Mouse (Mus musculus): ENCODE data around the gene Oit3. TPM values are rescaled to one million over a fixed set of nuclear protein-coding genes. Genes with fewer than 3 reads are reported as not detected.

Gene Oit3
- polyA plus RNA-seq, 1 experiment from 2014 or later: 26.8 TPM

- Histone ChIP-seq H3K9me3 (ENCODE audit: low read length) (no peaks in the 10 kb centered on the region), H3K4me1 (ENCODE audit: insufficient read depth) (peaks cover 8% of the 10 kb centered on the region; the same call in 1 of the 2 replicates), H3K4me3 (ENCODE audit: low read depth, low read length) (no peak overlapping the region), H3K27ac (ENCODE audit: low read depth) (no peak overlapping the region), H3K9ac (replicated peaks) (no peak overlapping the region), H3K36me3 (replicated peaks; ENCODE audit: insufficient read depth, low read length) (peaks cover under 1% of the 10 kb centered on the region), H3K27me3 (ENCODE audit: insufficient read depth, low read length) (no peaks in the 10 kb centered on the region), H3K4me2 (ENCODE audit: low read depth, low read length) (no peak overlapping the region)
- DNase-seq (no peak), ATAC-seq (no peak)
- 78% methylated on average over 4 of the region's 4 CpGs for WGBS (ENCODE audit: insufficient replicate concordance)
- TF ChIP-seq CTCF (IDR thresholded peaks at IDR 0.05; ENCODE audit: low read depth) (no peak), EP300 (IDR thresholded peaks at IDR 0.05; ENCODE audit: low read depth) (no peak)
Observed at GRCm38 (mm10) chr10:59426371-59426770, 15.2 kb downstream of the Oit3 start.

- WGBS (ENCODE audit: insufficient replicate concordance): 82% methylated on average over 7 of the region's 7 CpGs
- Histone ChIP-seq H3K27ac (ENCODE audit: low read depth) (no peak overlapping the region), H3K9ac (replicated peaks) (no peak overlapping the region), H3K4me1 (ENCODE audit: insufficient read depth) (0 out of 2 replicates have a peak, but pooled peaks cover 5% of the 10 kb centered on the region), H3K9me3 (ENCODE audit: low read length) (no peaks in the 10 kb centered on the region), H3K4me3 (ENCODE audit: low read depth, low read length) (no peak overlapping the region), H3K36me3 (replicated peaks; ENCODE audit: insufficient read depth, low read length) (peaks cover 4% of the 10 kb centered on the region), H3K4me2 (ENCODE audit: low read depth, low read length) (no peak overlapping the region), H3K27me3 (ENCODE audit: insufficient read depth, low read length) (no peaks in the 10 kb centered on the region)
- TF ChIP-seq EP300 (IDR thresholded peaks at IDR 0.05; ENCODE audit: low read depth) (no peak), CTCF (IDR thresholded peaks at IDR 0.05; ENCODE audit: low read depth) (no peak)
- DNase-seq: no peak
- ATAC-seq: no peak
Observed at GRCm38 (mm10) chr10:59425369-59425768, 16.2 kb downstream of the Oit3 start.

DNA sequence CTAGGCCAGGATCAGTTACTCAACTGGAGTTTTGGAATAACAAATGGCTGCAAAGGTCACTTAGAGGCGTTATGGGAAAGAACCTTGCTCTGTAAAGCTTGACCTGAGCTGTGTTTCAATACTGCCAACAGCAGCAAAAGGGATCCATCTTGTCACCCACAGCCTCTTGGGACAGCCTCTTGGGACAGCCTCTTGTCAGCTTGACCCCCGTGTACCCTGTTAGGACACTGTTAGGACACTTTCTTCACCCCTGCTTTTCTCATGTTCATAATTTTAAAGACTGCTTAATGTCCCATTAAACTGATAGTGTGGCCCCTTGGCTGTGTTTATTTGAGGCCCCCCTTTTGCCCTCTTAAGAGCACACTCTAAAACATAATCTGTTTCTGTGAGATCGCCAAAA lies 17.1 kb downstream of the Oit3 start:
- Histone ChIP-seq H3K4me3 (ENCODE audit: low read depth, low read length) (no peak overlapping the region), H3K27ac (ENCODE audit: low read depth) (no peak overlapping the region), H3K4me1 (ENCODE audit: insufficient read depth) (0 out of 2 replicates have a peak, but pooled peaks cover 5% of the 10 kb centered on the region), H3K27me3 (ENCODE audit: insufficient read depth, low read length) (no peaks in the 10 kb centered on the region), H3K9me3 (ENCODE audit: low read length) (no peaks in the 10 kb centered on the region), H3K4me2 (ENCODE audit: low read depth, low read length) (no peak overlapping the region), H3K9ac (replicated peaks) (no peak overlapping the region), H3K36me3 (replicated peaks; ENCODE audit: insufficient read depth, low read length) (peaks cover 7% of the 10 kb centered on the region)
- TF ChIP-seq CTCF (IDR thresholded peaks at IDR 0.05; ENCODE audit: low read depth) (no peak), EP300 (IDR thresholded peaks at IDR 0.05; ENCODE audit: low read depth) (no peak)
- 65% methylated on average over 3 of the region's 3 CpGs for WGBS (ENCODE audit: insufficient replicate concordance)
- no peak for ATAC-seq
- DNase-seq: no peak

GRCm38 (mm10) chr10:59419516-59419915 lies 22.1 kb downstream of the Oit3 start:
- ATAC-seq (no peak), DNase-seq (no peak)
- Histone ChIP-seq H3K27ac (ENCODE audit: low read depth) (no peak overlapping the region), H3K9ac (replicated peaks) (no peak overlapping the region), H3K4me3 (ENCODE audit: low read depth, low read length) (no peak overlapping the region), H3K27me3 (ENCODE audit: insufficient read depth, low read length) (no peaks in the 10 kb centered on the region), H3K4me2 (ENCODE audit: low read depth, low read length) (no peak overlapping the region), H3K36me3 (replicated peaks; ENCODE audit: insufficient read depth, low read length) (peaks cover 7% of the 10 kb centered on the region), H3K9me3 (ENCODE audit: low read length) (no peaks in the 10 kb centered on the region), H3K4me1 (ENCODE audit: insufficient read depth) (0 out of 2 replicates have a peak, but pooled peaks cover 5% of the 10 kb centered on the region)
- TF ChIP-seq CTCF (IDR thresholded peaks at IDR 0.05; ENCODE audit: low read depth): no peak
- TF ChIP-seq EP300 (IDR thresholded peaks at IDR 0.05; ENCODE audit: low read depth): no peak
- WGBS (ENCODE audit: insufficient replicate concordance): 61% methylated on average over 4 of the region's 4 CpGs

- TF ChIP-seq CTCF (IDR thresholded peaks at IDR 0.05; ENCODE audit: low read depth) (no peak), EP300 (IDR thresholded peaks at IDR 0.05; ENCODE audit: low read depth) (no peak)
- 76% methylated on average over 3 of the region's 3 CpGs for WGBS (ENCODE audit: insufficient replicate concordance)
- no peak for DNase-seq
- no peaks in the 10 kb centered on the region for H3K9me3 ChIP-seq (ENCODE audit: low read length)
- no peak overlapping the region for H3K4me3 ChIP-seq (ENCODE audit: low read depth, low read length)
- no peak for ATAC-seq
- H3K27ac ChIP-seq (ENCODE audit: low read depth): no peak overlapping the region
- H3K4me1 ChIP-seq (ENCODE audit: insufficient read depth): no peaks in the 10 kb centered on the region
- H3K4me2 ChIP-seq (ENCODE audit: low read depth, low read length): no peak overlapping the region
- H3K9ac ChIP-seq (replicated peaks): no peak overlapping the region
- H3K27me3 ChIP-seq (ENCODE audit: insufficient read depth, low read length): no peaks in the 10 kb centered on the region
- H3K36me3 ChIP-seq (replicated peaks; ENCODE audit: insufficient read depth, low read length): peaks cover 7% of the 10 kb centered on the region; the same call in 1 of the 2 replicates
Observed at GRCm38 (mm10) chr10:59416623-59417022, 25.0 kb downstream of the Oit3 start.

- Histone ChIP-seq H3K4me3 (ENCODE audit: low read depth, low read length) (no peak overlapping the region), H3K27ac (ENCODE audit: low read depth) (no peak overlapping the region), H3K4me2 (ENCODE audit: low read depth, low read length) (no peak overlapping the region), H3K9me3 (ENCODE audit: low read length) (no peaks in the 10 kb centered on the region), H3K27me3 (ENCODE audit: insufficient read depth, low read length) (no peaks in the 10 kb centered on the region), H3K4me1 (ENCODE audit: insufficient read depth) (no peaks in the 10 kb centered on the region), H3K9ac (replicated peaks) (no peak overlapping the region), H3K36me3 (replicated peaks; ENCODE audit: insufficient read depth, low read length) (no peaks in the 10 kb centered on the region; the same call in 1 of the 2 replicates)
- ATAC-seq: no peak
- DNase-seq: no peak
- TF ChIP-seq CTCF (IDR thresholded peaks at IDR 0.05; ENCODE audit: low read depth) (peak; percentile 45), EP300 (IDR thresholded peaks at IDR 0.05; ENCODE audit: low read depth) (no peak)
- 85% methylated on average over 4 of the region's 4 CpGs for WGBS (ENCODE audit: insufficient replicate concordance)
Observed at GRCm38 (mm10) chr10:59413711-59414110, 27.9 kb downstream of the Oit3 start.

- TF ChIP-seq CTCF (IDR thresholded peaks at IDR 0.05; ENCODE audit: low read depth): no peak
- TF ChIP-seq EP300 (IDR thresholded peaks at IDR 0.05; ENCODE audit: low read depth): no peak
Observed at GRCm38 (mm10) chr10:59410264-59410663, 31.3 kb downstream of the Oit3 start.

More at GRCm38 (mm10) chr10:59410264-59410663, 31.3 kb downstream of the Oit3 start:
- Histone ChIP-seq H3K4me1 (ENCODE audit: insufficient read depth) (peaks cover 3% of the 10 kb centered on the region; the same call in 1 of the 2 replicates), H3K9ac (replicated peaks) (no peak overlapping the region), H3K27me3 (ENCODE audit: insufficient read depth, low read length) (no peaks in the 10 kb centered on the region), H3K4me3 (ENCODE audit: low read depth, low read length) (no peak overlapping the region), H3K4me2 (ENCODE audit: low read depth, low read length) (no peak overlapping the region), H3K36me3 (replicated peaks; ENCODE audit: insufficient read depth, low read length) (no peaks in the 10 kb centered on the region), H3K27ac (ENCODE audit: low read depth) (no peak overlapping the region), H3K9me3 (ENCODE audit: low read length) (no peaks in the 10 kb centered on the region)
- no peak for ATAC-seq
- DNase-seq: no peak
- WGBS (ENCODE audit: insufficient replicate concordance): 70% methylated on average over 12 of the region's 12 CpGs

Data from liver, postnatal 0 days (tissue).